Mouse (Mus musculus) heart, postnatal 0 days (tissue): ENCODE results near the gene Timp2. TPM values are rescaled to one million over a fixed set of nuclear protein-coding genes. Genes with fewer than 3 reads are reported as not detected.
A peak's percentile ranks its signal among the peaks of the same experiment; 100 is the strongest.
"Not testable (repeated sequence)": the region's sequence is repeated elsewhere in the genome, so short reads cannot be mapped to it uniquely, and the experiment has no call there.

Experiments used
- ATAC-seq: fragments of 200-750 bp; cut with Nextera tagmentation; 2 replicates; pipeline ENCODE4 v1.8.0; 2017; ENCODE audit warnings: low read depth, moderate number of reproducible peaks, moderate library complexity; ENCODE audit not compliant: insufficient read depth
- DNase-seq: peaks from one replicate; pipeline ENCODE4 v3.0.0-alpha.2; 2016; ENCODE audit warnings: low spot score
- H3K27ac ChIP-seq: fragments of 300-500 bp; sonication (generic); 2 replicates; pipeline ENCODE4 v1.5.1; 2014; ENCODE audit warnings: low read depth, mild to moderate bottlenecking
- H3K27me3 ChIP-seq: fragments of 300-500 bp; sonication (generic); 2 replicates; pipeline ENCODE4 v1.6.1; 2014; ENCODE audit warnings: low read length, mixed read lengths; ENCODE audit not compliant: control insufficient read depth, insufficient read depth
- H3K36me3 ChIP-seq: fragments of 300-500 bp; sonication (generic); replicated peaks from 2 replicates; pipeline ENCODE4 v1.6.1; 2014; ENCODE audit warnings: low read length, mixed read lengths; ENCODE audit not compliant: control insufficient read depth, insufficient read depth
- H3K4me1 ChIP-seq: fragments of 300-500 bp; sonication (generic); 2 replicates; pipeline ENCODE4 v1.6.1; 2014; ENCODE audit warnings: antibody characterized with exemption; ENCODE audit not compliant: control insufficient read depth, insufficient read depth
- H3K4me2 ChIP-seq: fragments of 300-500 bp; sonication (generic); 2 replicates; pipeline ENCODE4 v1.6.1; 2014; ENCODE audit warnings: low read depth, mild to moderate bottlenecking, low read length, moderate library complexity
- H3K4me3 ChIP-seq: fragments of 300-500 bp; sonication (generic); 2 replicates; pipeline ENCODE4 v1.5.1; 2014; ENCODE audit warnings: low read depth, low read length
- H3K9ac ChIP-seq: fragments of 300-500 bp; sonication (generic); replicated peaks from 2 replicates; pipeline ENCODE4 v1.6.1; 2014; ENCODE audit warnings: low read depth, low read length, mixed read lengths
- H3K9me3 ChIP-seq: fragments of 300-500 bp; sonication (generic); replicated peaks from 2 replicates; pipeline ENCODE4 v1.6.1; 2016; ENCODE audit warnings: low read length; ENCODE audit not compliant: control insufficient read depth
- CTCF ChIP-seq: IDR thresholded peaks from 2 replicates; pipeline ENCODE4 v1.5.1; 2016; ENCODE audit warnings: antibody characterized with exemption, control low read depth, low read depth
- EP300 ChIP-seq: IDR thresholded peaks from 2 replicates; pipeline ENCODE4 v1.6.1; 2016; ENCODE audit warnings: antibody characterized with exemption, low read depth
- WGBS: fragments of 180-500 bp; shearing (Covaris S2); extraction: QIAGEN DNeasy Blood & Tissue Kit; methylation state at CpG from one replicate; pipeline ENCODE4 v1.1.7; 2014; 5-methylcytosine and 5-hydroxymethylcytosine counted together
- polyA plus RNA-seq: library from polyadenylated mRNA; unstranded; fragments of >200 nt; fragmentation: Nextera tagmentation; extraction: Ambion mirVana; gene quantifications from 2 replicates; pipeline ENCODE4 v1.2.1, GENCODE M21; 2015
- total RNA-seq: library from RNA; depleted of rRNA; stranded (reverse); fragments of >200 nt; gene quantifications from 2 replicates; pipeline ENCODE4 v1.2.3, GENCODE M21; 2014; ENCODE audit warnings: low replicate concordance

Timp2 gene
- total and polyA plus RNA-seq, 2 experiments from 2014 or later = 65.5 to 78.5 TPM

DNA sequence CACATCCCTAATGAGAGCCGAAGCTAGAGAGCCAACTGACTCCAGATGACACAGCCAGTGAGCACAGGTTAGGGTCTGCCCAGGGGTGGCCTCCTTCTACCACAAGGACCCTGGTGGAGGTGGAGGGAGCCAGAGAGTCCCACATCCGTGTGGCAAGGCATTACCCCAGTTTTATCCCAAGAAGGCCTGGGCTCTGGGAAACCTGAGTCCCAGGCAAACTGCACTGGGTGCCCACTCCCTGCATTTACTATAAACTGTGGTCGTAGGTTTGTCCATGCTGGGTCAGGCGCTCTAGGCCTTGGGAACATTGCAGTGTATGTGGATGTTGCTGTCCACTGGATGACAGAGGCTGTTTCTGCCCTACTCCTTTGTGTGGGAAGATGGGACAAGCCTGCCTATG lies 45.7 kb upstream of the Timp2 start:
- peaks cover 28% of the 10 kb centered on the region for H3K4me1 ChIP-seq
- peak overlapping the region; percentile 56 for H3K4me2 ChIP-seq
- no peaks in the 10 kb centered on the region for H3K9me3 ChIP-seq
- H3K36me3 ChIP-seq = peaks cover 12% of the 10 kb centered on the region
- no peak for TF ChIP-seq EP300
- TF ChIP-seq CTCF = no peak
- peak overlapping the region; percentile 45; the same call in 1 of the 2 replicates for H3K9ac ChIP-seq
- 79% methylated on average over 4 of the region's 4 CpGs for WGBS
- H3K4me3 ChIP-seq = peak overlapping the region; percentile 22
- DNase-seq (no peak), ATAC-seq (no peak)
- H3K27me3 ChIP-seq = no peaks in the 10 kb centered on the region
- peak overlapping the region; percentile 88 for H3K27ac ChIP-seq

DNA sequence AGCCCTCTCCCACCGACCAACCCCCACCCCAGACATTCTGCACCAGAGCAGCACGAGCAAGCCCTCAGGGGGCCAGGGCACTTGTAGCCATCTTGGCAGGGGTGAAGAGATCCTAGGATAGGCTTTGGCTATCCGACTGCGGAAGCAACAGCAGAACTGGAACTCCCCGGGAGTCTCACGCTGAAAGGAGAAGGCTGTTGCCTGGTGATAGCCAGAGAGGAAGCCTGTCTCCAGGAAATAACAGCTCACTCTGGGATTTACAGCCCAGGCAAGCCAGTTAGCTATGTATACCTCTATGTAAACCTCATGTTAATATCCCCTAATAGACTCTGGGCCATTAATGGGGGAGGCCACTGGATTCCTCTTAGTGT lies 45.0 kb upstream of the Timp2 start:
- H3K9ac ChIP-seq = no peak overlapping the region
- H3K4me3 ChIP-seq = peak overlapping the region; percentile 22
- TF ChIP-seq CTCF = no peak
- 16% methylated on average over 6 of the region's 6 CpGs for WGBS
- peak; percentile 71 for DNase-seq
- ATAC-seq = peak; percentile 47
- peak overlapping the region; percentile 88 for H3K27ac ChIP-seq
- peaks cover 28% of the 10 kb centered on the region for H3K4me1 ChIP-seq
- H3K4me2 ChIP-seq = peak overlapping the region; percentile 56
- H3K36me3 ChIP-seq = peaks cover 19% of the 10 kb centered on the region
- no peaks in the 10 kb centered on the region for H3K27me3 ChIP-seq
- H3K9me3 ChIP-seq = no peaks in the 10 kb centered on the region

DNA sequence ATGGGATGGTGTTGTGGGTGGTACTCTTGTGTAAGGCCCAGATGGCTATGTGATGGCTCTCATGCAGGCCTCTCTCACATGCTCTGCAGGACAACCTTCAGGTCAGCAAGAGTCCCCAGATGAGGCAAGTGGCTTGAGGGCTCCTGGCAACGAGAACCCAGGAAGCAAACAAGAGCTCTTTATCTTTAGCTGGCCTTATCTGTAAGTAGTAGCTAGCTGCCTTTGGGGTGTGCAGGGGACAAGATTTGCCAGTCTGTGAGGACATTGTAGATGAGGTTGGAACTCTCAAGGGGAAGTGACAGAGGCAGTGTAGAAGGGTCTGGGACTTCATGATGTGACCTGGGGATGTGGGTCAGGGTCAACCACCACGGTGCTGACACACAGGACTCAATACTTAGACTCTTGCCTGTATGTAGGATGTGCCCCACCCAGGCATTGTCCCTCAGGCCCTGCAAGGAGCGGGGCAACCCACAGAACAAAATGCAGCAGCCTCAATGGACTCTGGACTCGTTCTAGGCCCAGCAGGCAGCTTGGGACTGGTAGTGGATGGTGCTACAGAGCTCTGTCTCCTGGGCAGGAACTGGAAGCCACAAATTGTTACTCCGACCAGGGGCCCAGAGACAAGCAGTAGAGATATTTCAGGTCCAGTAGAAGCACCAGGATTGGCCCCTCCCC lies 44.5 kb upstream of the Timp2 start:
- H3K27me3 ChIP-seq = no peaks in the 10 kb centered on the region
- no peak for DNase-seq
- H3K9ac ChIP-seq = no peak overlapping the region
- ATAC-seq = no peak
- peak overlapping the region; percentile 22 for H3K4me3 ChIP-seq
- peaks cover 28% of the 10 kb centered on the region for H3K4me1 ChIP-seq
- no peaks in the 10 kb centered on the region for H3K9me3 ChIP-seq
- 35% methylated on average over 5 of the region's 5 CpGs for WGBS
- TF ChIP-seq EP300 (no peak), CTCF (no peak)
- peak overlapping the region; percentile 88 for H3K27ac ChIP-seq
- H3K36me3 ChIP-seq = peaks cover 22% of the 10 kb centered on the region
- H3K4me2 ChIP-seq = peak overlapping the region; percentile 56

DNA sequence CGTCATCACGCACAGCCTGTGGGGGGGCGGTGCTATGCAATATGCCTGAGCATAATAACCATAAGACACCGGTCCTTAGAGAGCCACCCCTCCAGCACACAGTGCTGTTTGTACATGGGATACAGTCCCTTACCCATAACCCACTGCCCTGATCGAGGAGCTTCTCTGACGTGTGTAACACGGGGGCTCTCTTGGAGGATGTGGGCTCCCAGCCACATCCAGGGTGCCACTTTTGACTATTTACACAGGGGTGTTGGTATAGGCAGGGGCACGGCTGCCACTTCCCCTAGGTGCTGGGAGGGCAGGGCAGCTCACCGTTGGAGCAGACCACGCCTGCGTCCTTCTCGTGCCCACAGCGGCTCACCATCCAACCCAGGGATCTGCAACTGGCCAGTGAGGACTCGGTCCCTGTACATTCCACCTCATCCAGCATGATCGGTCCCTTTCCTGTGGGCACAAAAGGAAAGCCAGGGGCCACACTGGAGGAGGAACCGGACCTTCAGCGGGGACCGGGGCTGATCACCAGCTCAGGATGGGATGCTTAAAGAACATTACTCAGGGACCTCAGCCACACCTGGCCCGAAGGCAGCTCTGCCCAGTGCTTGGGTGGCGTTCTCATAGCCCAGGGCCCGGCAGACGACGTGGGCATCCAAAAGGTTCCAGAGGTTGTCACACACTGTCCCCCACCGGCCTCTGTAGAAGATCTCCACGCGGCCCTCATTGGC lies 42.4 kb upstream of the Timp2 start:
- no peak overlapping the region for H3K27ac ChIP-seq
- no peak overlapping the region for H3K9ac ChIP-seq
- H3K9me3 ChIP-seq = no peaks in the 10 kb centered on the region
- H3K27me3 ChIP-seq = no peaks in the 10 kb centered on the region
- WGBS = 91% methylated on average over 26 of the region's 26 CpGs
- DNase-seq (no peak), ATAC-seq (no peak)
- H3K36me3 ChIP-seq = peaks cover 26% of the 10 kb centered on the region
- H3K4me1 ChIP-seq = peaks cover 28% of the 10 kb centered on the region
- no peak overlapping the region for H3K4me2 ChIP-seq
- no peak for TF ChIP-seq CTCF
- TF ChIP-seq EP300 = no peak
- no peak overlapping the region for H3K4me3 ChIP-seq

DNA sequence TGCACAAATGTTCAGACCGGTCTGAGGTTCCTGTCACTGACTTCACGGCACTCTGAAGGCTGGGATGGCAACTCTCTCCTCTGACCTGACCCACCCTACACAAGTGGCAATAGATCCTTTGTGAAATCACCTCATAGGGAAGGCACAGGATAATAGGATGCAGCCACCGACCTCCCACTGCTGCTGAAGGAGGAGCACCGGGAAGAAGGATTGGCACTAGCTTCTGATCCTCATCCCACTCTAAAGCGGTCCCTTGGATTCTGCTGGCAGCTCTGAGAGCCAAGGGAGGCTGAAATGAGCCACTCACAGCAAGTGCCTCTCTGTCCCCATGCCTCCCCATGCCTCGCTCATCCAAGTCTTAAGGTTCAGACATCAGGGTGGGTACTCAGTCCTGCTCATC lies 39.0 kb upstream of the Timp2 start:
- Histone ChIP-seq H3K9ac (no peak overlapping the region; the same call in 1 of the 2 replicates), H3K27ac (no peak overlapping the region), H3K9me3 (no peaks in the 10 kb centered on the region), H3K27me3 (no peaks in the 10 kb centered on the region), H3K36me3 (peaks cover 28% of the 10 kb centered on the region), H3K4me2 (no peak overlapping the region), H3K4me3 (no peak overlapping the region), H3K4me1 (peaks cover 2% of the 10 kb centered on the region)
- WGBS = 66% methylated on average over 6 of the region's 6 CpGs
- ATAC-seq (no peak), DNase-seq (no peak)
- no peak for TF ChIP-seq EP300
- no peak for TF ChIP-seq CTCF

- no peak overlapping the region for H3K4me3 ChIP-seq
- no peak overlapping the region for H3K9ac ChIP-seq
- no peak overlapping the region for H3K27ac ChIP-seq
- no peak for TF ChIP-seq CTCF
- no peak for TF ChIP-seq EP300
- no peaks in the 10 kb centered on the region for H3K9me3 ChIP-seq
- H3K36me3 ChIP-seq = peaks cover 28% of the 10 kb centered on the region
- 55% methylated on average over 5 of the region's 5 CpGs for WGBS
- ATAC-seq (no peak), DNase-seq (no peak)
- no peak overlapping the region for H3K4me2 ChIP-seq
- no peaks in the 10 kb centered on the region for H3K4me1 ChIP-seq
- no peaks in the 10 kb centered on the region for H3K27me3 ChIP-seq
Observed at GRCm38 (mm10) chr11:118393991-118394390, 38.5 kb upstream of the Timp2 start.

DNA sequence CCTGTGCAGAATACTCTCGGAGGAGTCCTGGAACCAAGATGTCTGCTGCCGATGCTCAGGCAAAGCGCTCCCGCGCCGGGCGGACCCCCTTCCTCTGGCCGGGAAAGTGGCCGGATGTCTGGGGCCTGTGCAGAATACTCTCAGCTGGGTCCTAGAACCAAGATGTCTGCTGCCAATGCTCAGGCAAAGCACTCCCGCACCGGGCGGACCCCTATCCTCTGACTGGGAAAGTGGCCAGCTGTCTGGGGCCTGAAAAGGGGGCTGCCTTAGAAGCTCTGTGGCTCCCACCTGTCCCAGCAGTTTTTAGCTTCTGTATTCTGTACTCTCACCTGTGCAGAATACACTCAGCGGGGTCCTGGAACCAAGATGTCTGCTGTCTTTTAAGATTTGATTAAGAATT lies 32.3 kb upstream of the Timp2 start:
- not testable (repeated sequence) for ATAC-seq, H3K9ac ChIP-seq, H3K36me3 ChIP-seq, H3K4me2 ChIP-seq, H3K27me3 ChIP-seq, H3K4me1 ChIP-seq, H3K9me3 ChIP-seq, H3K4me3 ChIP-seq, H3K27ac ChIP-seq, DNase-seq
- WGBS = 85% methylated on average over 13 of the region's 13 CpGs
